Mouse (Mus musculus) gastrocnemius, adult 2 months (tissue): Measurements from ENCODE around the gene Hnrnpa1. TPM values are rescaled to one million over a fixed set of nuclear protein-coding genes. Genes with fewer than 3 reads are reported as not detected.
"Not testable (repeated sequence)": the region's sequence is repeated elsewhere in the genome, so short reads cannot be mapped to it uniquely, and the experiment has no call there.

Source experiments
- DNase-seq: peaks from one replicate; pipeline ENCODE4 v3.0.0; 2022
- H3K27ac ChIP-seq: fragments of 200-600 bp; 2 replicates; pipeline ENCODE4 v1.8.1; 2022; ENCODE audit warnings: mild to moderate bottlenecking
- H3K4me3 ChIP-seq: fragments of 200-600 bp; 2 replicates; pipeline ENCODE4 v1.8.1; 2022; ENCODE audit warnings: mild to moderate bottlenecking, moderate library complexity
- CTCF ChIP-seq: fragments of 200-600 bp; IDR thresholded peaks from 2 replicates; pipeline ENCODE4 v1.8.1; 2022; ENCODE audit warnings: antibody characterized with exemption, mild to moderate bottlenecking, moderate library complexity
- intact Hi-C: fragments of 180-260 bp; cut with DNase I; formaldehyde crosslinking; loops from one replicate; pipeline ENCODE4 v1.15.1; 2025
- total RNA-seq, 2 experiments: library from RNA; stranded (reverse); gene quantifications; 2 replicates each; pipeline ENCODE4 v1.2.3; 2021

Gene Hnrnpa1
- total RNA-seq, 2 experiments from 2014 or later = 93.9 to 98.7 TPM

DNA sequence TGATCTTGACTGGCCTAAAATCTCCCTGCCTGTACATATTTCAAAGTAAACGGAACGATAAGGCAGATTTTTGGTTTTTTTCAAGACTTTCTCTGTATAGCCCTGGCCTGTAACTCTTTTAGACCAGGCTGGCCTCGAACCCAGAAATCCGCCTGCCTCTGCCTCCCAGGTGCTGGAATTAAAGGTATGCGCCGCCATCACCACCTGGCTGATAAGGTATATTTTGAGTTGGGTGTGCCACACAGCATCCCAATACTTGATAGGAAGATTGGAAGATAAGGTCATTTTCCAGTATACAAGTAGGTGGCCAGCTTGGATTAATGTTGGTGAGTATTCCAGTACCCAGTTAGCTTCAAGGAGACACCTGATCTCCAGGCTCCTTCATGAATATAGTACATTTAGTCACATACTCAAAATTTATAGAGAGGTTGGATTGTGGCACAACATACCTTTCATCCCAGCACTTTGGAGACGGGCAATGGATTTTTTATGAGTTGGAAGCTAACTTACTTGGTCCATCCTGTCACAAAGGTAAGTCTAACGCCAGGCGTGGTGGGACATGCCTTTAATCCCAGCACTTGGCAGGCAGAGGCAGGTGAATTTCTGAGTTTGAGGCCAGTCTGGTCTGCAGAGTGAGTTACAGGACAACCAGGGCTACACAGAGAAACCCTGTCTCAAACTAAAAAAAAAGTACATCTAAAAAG, 7.0 kb downstream of the Hnrnpa1 start:
- intact Hi-C loops = no loop called here
- Histone ChIP-seq H3K27ac (no peak overlapping the region), H3K4me3 (no peak overlapping the region)
- no peak for TF ChIP-seq CTCF
- no peak for DNase-seq

DNA sequence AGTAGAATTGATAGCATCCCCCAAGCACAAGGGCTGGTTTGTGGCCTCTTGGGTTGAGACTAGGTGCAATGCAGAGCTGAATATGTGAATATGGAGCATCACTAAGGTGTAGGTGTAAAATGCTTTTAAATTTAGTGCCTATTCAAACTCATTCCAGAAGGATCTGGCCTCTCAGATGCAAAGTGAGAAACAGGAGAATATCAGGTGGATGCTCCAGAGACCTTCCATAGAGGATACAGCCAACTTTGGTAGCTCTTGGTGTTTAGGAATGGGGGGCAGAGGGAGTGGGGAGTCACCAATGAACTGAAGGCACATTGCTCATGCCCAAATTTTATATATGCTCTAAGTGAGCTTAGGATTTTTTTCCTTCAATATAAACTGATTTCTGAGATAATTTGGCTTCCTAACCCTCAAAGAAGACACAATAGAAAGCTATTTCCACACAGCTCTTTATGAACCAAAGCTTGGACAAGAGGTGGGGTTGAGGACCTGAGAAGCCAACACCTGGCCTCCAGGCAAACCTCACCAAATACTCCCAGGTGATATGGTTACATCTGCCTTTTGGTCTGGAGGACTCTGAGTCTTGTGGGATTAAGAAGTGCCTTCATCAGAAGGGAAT, 7.7 kb downstream of the Hnrnpa1 start:
- intact Hi-C loops = no loop called here
- Histone ChIP-seq H3K27ac (no peak overlapping the region), H3K4me3 (no peak overlapping the region)
- TF ChIP-seq CTCF = no peak
- no peak for DNase-seq

DNA sequence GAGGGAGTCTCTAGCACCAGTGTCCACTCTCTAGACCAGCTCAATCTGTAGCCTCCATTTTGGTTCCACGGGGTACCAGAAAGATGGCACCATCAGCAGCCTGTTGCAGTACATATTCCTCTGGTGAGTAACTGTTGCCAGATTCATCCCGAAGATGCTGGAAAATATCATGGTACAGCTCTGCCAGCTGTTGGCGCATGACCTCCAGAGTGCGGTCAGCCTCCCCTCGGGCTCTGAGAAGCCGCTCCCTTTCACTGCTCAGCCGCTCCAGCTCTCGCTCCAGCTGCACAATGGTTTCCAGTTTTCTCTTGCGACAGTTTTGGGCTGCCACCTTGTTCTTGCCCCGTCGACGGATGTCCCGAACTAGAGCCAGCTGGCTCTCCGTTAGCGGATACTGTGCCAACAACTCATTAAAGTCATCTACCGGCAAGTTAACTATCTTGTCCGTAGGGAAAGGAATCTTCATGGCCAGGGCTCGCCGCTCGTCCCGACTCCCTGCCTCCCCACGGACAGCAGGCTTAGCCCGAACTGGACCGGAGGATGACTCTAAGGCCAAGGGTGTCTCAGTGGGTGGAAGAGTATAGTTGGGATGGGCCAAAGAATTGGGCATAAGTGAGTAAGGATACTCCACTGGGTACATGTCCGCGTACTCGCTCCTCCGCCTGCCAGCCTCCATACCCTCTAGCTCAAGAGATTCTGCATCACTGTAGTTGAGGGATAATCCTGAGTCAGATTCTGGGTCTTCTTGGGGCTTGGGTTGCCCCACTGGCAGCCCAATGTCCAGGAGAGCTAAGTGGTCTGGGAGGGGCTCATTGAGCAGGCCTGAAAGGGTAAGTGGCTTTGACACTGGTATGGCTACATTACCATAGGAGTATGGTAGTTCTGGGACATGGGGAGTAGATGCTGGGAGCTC, 8.4 kb downstream of the Hnrnpa1 start:
- intact Hi-C loops = no loop called here

DNA sequence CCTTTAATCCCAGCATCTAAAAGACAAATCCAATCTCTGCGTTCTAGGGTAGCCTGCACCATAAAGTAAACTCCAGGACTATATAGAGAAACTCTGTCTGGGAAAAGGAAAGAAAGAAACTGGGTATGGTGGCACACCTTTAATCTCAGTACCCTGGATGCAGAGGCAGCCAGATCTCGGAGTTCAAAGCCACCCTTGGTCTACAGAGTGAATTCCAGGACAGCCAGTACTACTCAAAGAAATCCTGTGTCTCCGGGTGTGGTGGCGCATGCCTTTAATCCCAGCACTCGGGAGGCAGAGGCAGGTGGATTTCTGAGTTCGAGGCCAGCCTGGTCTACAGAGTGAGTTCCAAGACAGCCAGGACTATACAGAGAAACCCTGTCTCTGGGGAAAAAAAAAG, 9.3 kb downstream of the Hnrnpa1 start:
- H3K27ac ChIP-seq, DNase-seq, H3K4me3 ChIP-seq, intact Hi-C loops: not testable (repeated sequence)

More for the DNA sequence above, 8.4 kb downstream of the Hnrnpa1 start:
- Histone ChIP-seq H3K27ac (no peak overlapping the region), H3K4me3 (no peak overlapping the region)
- peak; percentile 56 for DNase-seq
- TF ChIP-seq CTCF = no peak

DNA sequence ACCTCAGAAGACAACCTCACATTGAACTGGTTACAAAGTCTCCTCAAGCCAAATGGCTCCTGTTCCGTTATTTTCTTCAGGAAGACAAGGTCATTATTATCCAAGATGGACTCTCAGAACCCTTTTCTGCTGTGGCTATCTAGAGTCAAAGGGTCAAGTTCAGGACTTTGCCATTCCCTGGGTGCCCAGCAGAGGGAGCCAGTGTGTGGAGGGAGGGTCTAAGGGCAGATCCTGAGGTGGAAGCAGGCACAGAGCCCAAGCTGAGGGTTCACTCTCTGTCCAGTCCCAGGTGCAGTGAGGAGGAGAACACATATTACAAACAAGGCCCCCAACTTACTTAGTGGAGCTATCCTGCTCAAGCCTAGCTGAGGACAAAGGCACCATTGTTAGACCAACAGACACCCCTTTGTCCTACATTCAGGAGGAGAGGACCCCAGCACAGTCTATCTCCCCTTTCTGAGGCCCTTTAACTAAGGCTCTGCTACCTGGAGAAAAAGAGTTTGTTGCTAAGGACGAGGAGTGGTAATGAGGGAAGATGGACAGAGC, 10.0 kb downstream of the Hnrnpa1 start:
- peak; percentile 85 for DNase-seq
- Histone ChIP-seq H3K27ac (no peak overlapping the region), H3K4me3 (no peak overlapping the region)
- TF ChIP-seq CTCF = peak; percentile 96
- intact Hi-C loops = loop anchor here (1.0 to 2.0 kb wide), 2 partner anchors 31 to 57 kb away; no protein-coding TSS in a partner anchor

DNA sequence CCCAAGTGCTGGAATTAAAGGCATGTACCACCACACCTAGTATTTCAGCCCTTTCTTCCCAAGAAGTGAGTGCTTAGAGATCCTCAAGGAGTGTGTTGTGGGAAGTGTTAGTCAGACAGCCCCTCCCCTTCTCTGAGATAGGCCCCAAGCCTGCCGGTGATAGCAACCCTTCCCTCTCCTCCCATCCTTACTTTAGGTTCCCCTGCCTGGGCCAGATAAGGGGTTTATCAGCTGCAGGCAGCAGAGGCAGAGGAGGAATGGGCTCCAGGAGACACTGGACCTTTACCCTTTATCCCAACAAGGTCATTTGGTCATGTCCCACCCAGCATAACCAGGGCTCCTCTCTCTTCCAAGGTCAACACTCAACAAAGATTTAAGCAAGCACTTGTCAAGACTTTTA, 11.4 kb downstream of the Hnrnpa1 start:
- DNase-seq = no peak
- intact Hi-C loops = loop anchor here (2.0 kb wide), 1 partner anchor 29 kb away; no protein-coding TSS in a partner anchor
- Histone ChIP-seq H3K4me3 (no peak overlapping the region), H3K27ac (no peak overlapping the region)
- no peak for TF ChIP-seq CTCF

DNA sequence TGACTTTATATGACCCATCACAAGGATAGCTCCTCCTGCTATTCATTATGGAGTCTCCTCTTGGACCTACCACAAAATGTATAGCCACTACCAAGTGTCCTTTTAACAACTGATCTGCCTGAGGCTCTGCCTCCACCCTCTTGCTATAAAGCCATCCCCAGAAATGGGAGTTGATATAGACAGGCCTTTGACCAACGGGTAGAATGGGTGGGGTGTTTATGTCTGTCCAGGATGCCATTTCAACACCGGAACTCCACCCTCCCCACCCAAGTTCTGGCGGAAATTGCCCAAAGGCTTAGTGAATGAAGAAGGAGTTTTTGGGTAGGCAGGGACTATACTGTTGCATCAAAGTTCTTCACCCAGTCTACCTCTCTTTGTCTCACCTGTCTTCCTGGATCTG, 12.4 kb downstream of the Hnrnpa1 start:
- no peak for TF ChIP-seq CTCF
- intact Hi-C loops = no loop called here
- Histone ChIP-seq H3K4me3 (no peak overlapping the region), H3K27ac (no peak overlapping the region)
- no peak for DNase-seq

DNA sequence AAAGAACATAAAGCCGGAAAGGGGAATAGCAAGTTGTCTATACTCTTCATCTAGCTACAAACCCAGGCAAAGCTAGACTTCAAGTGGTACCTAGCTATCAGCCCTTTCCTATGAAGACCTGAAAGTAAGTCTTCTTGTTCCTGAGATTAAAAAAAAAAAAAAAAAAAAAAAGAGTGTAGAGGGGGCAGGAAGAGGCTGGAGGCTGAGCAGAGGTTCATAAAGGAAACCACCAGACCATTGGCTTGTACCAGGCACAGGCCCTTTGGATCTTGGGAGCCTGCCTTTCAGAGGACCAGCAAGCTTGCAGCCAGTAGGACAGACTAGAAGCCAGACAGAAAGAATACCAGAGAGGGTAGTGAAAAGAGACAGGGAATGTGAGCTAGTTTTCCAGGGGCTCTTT, 13.1 kb downstream of the Hnrnpa1 start:
- no peak for TF ChIP-seq CTCF
- Histone ChIP-seq H3K4me3 (no peak overlapping the region), H3K27ac (no peak overlapping the region)
- intact Hi-C loops = no loop called here
- no peak for DNase-seq

DNA sequence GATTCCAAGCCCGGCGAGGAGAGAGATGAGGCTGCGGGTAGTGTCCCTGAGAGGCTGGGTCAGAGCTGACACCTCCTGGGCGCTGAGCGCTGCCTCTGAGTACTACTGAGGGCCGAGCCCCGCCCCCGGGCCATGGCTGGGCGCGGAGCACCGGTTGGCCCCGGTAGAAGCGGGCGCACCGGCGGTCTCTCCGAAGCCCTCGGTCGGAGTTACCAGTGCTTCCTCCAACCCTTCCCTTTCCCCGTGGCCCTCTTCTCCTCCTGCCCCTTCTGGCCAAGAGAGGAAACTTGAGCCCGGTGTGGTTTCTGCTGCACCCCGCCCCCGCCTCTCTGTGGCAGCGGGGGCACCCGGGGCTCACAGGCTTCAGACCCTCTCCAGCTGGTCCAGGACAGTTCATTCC, 14.9 kb downstream of the Hnrnpa1 start:
- peak; percentile 56 for DNase-seq
- intact Hi-C loops = no loop called here
- Histone ChIP-seq H3K4me3 (peak overlapping the region; percentile 72), H3K27ac (peak overlapping the region; percentile 32)
- TF ChIP-seq CTCF = peak; percentile 5; the same call in 1 of the 2 replicates

DNA sequence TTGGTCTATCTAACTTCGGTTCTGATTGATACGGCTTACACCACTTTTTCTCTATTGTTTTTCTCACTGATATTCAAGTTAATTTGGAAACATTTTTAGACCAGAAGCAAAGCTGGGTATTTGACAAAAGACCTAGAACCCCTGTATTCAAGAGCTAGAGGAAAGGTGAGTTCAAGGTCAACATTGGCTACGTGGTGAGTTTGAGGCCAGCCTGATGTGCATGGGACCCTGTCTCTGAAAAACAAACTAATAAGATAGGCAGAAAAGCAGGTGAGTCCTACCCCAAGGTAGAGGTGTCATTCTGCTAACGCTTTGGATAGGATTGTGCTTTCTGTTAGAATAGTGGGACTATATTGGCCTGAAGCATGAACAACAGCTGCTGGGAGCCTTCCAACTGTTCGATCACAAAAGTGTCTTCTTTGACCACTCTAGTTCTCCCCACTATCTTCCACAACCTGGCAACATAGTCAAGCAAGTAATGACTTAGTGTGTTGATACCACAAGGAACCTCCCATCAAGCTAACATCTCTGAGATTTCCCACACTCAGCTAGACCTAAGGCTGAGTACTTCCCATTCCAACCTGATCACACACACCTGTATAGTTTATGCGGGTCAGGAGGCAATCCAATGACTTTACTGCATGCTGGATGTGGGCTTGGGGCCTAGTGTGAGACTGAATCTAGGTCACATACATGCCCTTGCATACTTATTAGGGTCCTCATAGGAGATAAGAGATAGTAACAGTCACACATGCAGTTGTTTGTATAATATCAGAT, 16.2 kb downstream of the Hnrnpa1 start:
- no peak overlapping the region for H3K4me3 ChIP-seq
- no peak for DNase-seq
- no peak overlapping the region for H3K27ac ChIP-seq
- intact Hi-C loops = no loop called here
- no peak for TF ChIP-seq CTCF

DNA sequence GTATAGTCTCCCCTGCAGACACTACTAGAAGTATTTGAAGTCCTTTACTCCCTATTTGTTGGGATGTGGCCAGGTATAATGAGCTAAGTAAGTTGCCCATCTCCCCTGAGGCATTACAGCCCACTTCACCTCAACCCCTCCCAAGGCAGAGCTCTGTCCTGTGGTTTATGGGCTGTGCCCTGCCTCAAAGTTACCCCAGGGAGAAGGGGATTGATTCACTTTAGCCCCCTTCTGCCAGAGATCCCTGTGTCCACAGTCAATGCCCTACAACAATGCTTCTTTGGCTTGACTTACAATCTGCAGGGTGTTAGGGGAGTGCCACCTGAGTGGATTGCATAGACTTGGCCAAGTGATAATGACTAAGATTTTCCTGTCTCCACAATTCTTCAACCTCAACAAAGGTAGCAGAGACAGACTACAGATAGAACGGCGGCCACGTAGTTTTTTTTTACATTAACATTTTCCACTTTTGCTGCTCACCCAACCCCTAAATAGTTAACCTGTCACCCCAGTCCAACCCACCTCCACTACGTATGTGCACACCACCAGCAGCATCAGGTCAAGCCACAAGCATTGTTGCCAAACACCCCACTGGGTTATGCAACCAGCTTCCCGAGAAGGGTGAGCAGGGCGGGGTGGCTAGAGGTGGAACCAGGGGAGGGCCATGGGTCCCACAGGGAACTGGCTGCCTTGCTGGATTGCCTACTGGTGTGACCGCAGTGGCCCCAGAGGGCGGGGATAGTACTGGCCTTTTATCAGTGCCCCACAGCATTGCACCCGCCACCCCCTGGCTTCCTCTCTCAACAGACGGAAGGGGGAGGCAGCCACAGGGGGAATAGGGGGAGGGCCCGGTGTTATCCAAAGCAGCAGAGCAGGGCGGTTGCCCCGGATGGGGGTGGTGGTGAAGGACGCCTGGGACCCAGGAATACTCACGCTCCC, 17.8 kb downstream of the Hnrnpa1 start, which contains the start of gene Nfe2:
TSS of gene Nfe2 (minus strand) at position 614 of the 939 bp plus-strand sequence.
- intact Hi-C loops = no loop called here
- peak within 1 kb of the TSS; percentile 60 for H3K4me3 ChIP-seq
- H3K27ac ChIP-seq = peak within 1 kb of the TSS; percentile 63
- TF ChIP-seq CTCF = no peak
- peak; percentile 64 for DNase-seq
